Comparison of ENCODE assay signal across 22 mouse cellular contexts in the genomic region with DNA sequence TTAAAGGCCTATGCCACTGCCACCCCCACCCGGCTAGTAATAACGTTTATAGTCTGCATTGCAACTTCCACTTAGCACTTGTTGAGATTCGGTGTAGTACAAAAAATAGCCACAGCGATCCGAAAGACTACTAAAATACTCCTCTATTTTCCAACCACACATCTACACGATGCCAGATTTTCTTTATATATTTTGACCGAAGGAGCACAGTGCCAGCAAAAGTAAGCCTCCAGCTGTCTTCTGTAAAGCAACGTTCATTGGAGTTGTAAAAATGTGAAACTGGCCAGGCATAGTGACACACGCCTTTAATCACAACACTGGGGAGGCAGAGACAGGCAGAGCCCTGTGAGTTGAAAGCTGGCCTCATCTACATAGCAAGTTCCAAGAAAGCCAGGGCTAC. TPM values are rescaled to one million over a fixed set of nuclear protein-coding genes. Genes with fewer than 3 reads are reported as not detected.
"Had no signal": no experiment of that assay in that cellular context is flagged by ENCODE, and none has a peak within 500 bp of the region (broad histone marks: within the 10 kb centered on the region; RNA-seq: fewer than 3 reads in every experiment).

No protein-coding gene starts in this region.

- H3K27me3 ChIP-seq: megakaryocyte, embryonic 14.5 days had no signal

- H3K4me3 ChIP-seq: liver, embryonic 15.5 days; megakaryocyte, embryonic 14.5 days; midbrain, embryonic 12.5 days; neural tube, embryonic 12.5 days; stomach, embryonic 15.5 days had no signal

- H3K4me2 ChIP-seq: liver, embryonic 15.5 days; midbrain, embryonic 12.5 days; neural tube, embryonic 12.5 days; stomach, embryonic 15.5 days had no signal

- H3K9me3 ChIP-seq: liver, embryonic 15.5 days; megakaryocyte, embryonic 14.5 days; midbrain, embryonic 12.5 days; neural tube, embryonic 12.5 days; stomach, embryonic 15.5 days had no signal

- ATAC-seq: liver, postnatal 0 days had no signal

- H3K27ac ChIP-seq: liver, embryonic 15.5 days; macrophage; midbrain, embryonic 12.5 days; neural tube, embryonic 12.5 days; stomach, embryonic 15.5 days; stomach, postnatal 0 days had no signal

- H3K9ac ChIP-seq: liver, embryonic 15.5 days; liver, postnatal 0 days; midbrain, embryonic 12.5 days; neural tube, embryonic 12.5 days; stomach, embryonic 15.5 days had no signal

- DNase-seq: liver, postnatal 0 days; lung, adult 2 months; lung, postnatal 10 days; lung, postnatal 36 days; midbrain, embryonic 14.5 days; right cerebral cortex, postnatal 14 days; thymus, adult 2 months; thymus, postnatal 25 days; thymus, postnatal 4 days had no signal

- H3K36me3 ChIP-seq: liver, embryonic 15.5 days; midbrain, embryonic 12.5 days; neural tube, embryonic 12.5 days; stomach, embryonic 15.5 days had no signal

RNA-seq across cellular contexts. Expression of a gene that starts 21.3 kb away (rescaled TPM):
- total RNA-seq: neutrophil, adult 5-6 weeks had no signal

RNA-seq across cellular contexts. Expression of a gene that starts 31.4 kb away (rescaled TPM):
- total RNA-seq: megakaryocyte progenitor cell, adult 5-6 weeks; midbrain, postnatal 0 days; monocyte, adult 5-6 weeks; neutrophil, adult 5-6 weeks had no signal
- polyA plus RNA-seq: liver, embryonic 15.5 days; liver, postnatal 0 days; macrophage; midbrain, embryonic 12.5 days; midbrain, embryonic 14.5 days; midbrain, postnatal 0 days; neural tube, embryonic 12.5 days; neural tube, embryonic 14.5 days; urinary bladder, adult 2 months had no signal

RNA-seq across cellular contexts. Expression of a gene that starts 37.4 kb away (rescaled TPM):
- total RNA-seq: monocyte, adult 5-6 weeks had no signal
- polyA plus RNA-seq: macrophage; midbrain, embryonic 12.5 days; midbrain, embryonic 14.5 days; midbrain, postnatal 0 days; neural tube, embryonic 12.5 days; neural tube, embryonic 14.5 days had no signal
